Mouse (Mus musculus) intestine, postnatal 0 days (tissue): ENCODE measurements around the gene Usp7. TPM values are rescaled to one million over a fixed set of nuclear protein-coding genes. Genes with fewer than 3 reads are reported as not detected.

ENCODE experiments used
- ATAC-seq: fragments of 200-750 bp; cut with Nextera tagmentation; 2 replicates; pipeline ENCODE4 v1.8.0; 2017; ENCODE audit warnings: mild to moderate bottlenecking, moderate TSS enrichment, moderate library complexity
- H3K27ac ChIP-seq: fragments of 300-500 bp; sonication (generic); 2 replicates; pipeline ENCODE4 v1.5.1; 2014; ENCODE audit warnings: mild to moderate bottlenecking, low read depth, low read length, moderate library complexity
- H3K27me3 ChIP-seq: fragments of 300-500 bp; sonication (generic); replicated peaks from 2 replicates; pipeline ENCODE4 v1.6.1; 2014; ENCODE audit warnings: low read length, mixed read lengths; ENCODE audit not compliant: control insufficient read depth, insufficient read depth
- H3K36me3 ChIP-seq: fragments of 300-500 bp; sonication (generic); 2 replicates; pipeline ENCODE4 v1.6.1; 2014; ENCODE audit warnings: mild to moderate bottlenecking, moderate library complexity; ENCODE audit not compliant: control insufficient read depth, insufficient read depth
- H3K4me1 ChIP-seq: fragments of 300-500 bp; sonication (generic); replicated peaks from 2 replicates; pipeline ENCODE4 v1.6.1; 2014; ENCODE audit warnings: antibody characterized with exemption, low read length, mixed read lengths; ENCODE audit not compliant: control insufficient read depth, insufficient read depth
- H3K4me2 ChIP-seq: fragments of 300-500 bp; sonication (generic); replicated peaks from 2 replicates; pipeline ENCODE4 v1.6.1; 2014; ENCODE audit warnings: low read depth, mild to moderate bottlenecking, moderate library complexity
- H3K4me3 ChIP-seq: fragments of 300-500 bp; sonication (generic); 2 replicates; pipeline ENCODE4 v1.5.1; 2014; ENCODE audit warnings: low read depth, low read length
- H3K9ac ChIP-seq: fragments of 300-500 bp; sonication (generic); 2 replicates; pipeline ENCODE4 v1.6.1; 2014; ENCODE audit warnings: mild to moderate bottlenecking, low read depth, low read length
- H3K9me3 ChIP-seq: fragments of 300-500 bp; sonication (generic); 2 replicates; pipeline ENCODE4 v1.6.1; 2016; ENCODE audit warnings: mixed run types; ENCODE audit not compliant: control insufficient read depth
- CTCF ChIP-seq: sonication (generic); IDR thresholded peaks from 2 replicates; pipeline ENCODE4 v1.5.1; 2016; ENCODE audit warnings: low read depth, mild to moderate bottlenecking, control low read depth, antibody characterized with exemption, moderate library complexity
- WGBS: fragments of 180-500 bp; shearing (Covaris S2); extraction: QIAGEN DNeasy Blood & Tissue Kit; methylation state at CpG from one replicate; pipeline ENCODE4 v1.1.7; 2014; 5-methylcytosine and 5-hydroxymethylcytosine counted together
- polyA plus RNA-seq: library from polyadenylated mRNA; unstranded; fragments of >200 nt; fragmentation: Nextera tagmentation; extraction: Ambion mirVana; gene quantifications from 2 replicates; pipeline ENCODE4 v1.2.1, GENCODE M21; 2015

Usp7 gene
- polyA plus RNA-seq, 1 experiment from 2014 or later, result 16.3 TPM

GRCm38 (mm10) chr16:8668386-8668785 lies 123.7 kb downstream of the Usp7 start:
- no peak for TF ChIP-seq CTCF
- peaks cover 10% of the 10 kb centered on the region; the same call in 1 of the 2 replicates for H3K36me3 ChIP-seq
- H3K4me1 ChIP-seq, result peaks cover 13% of the 10 kb centered on the region
- no peak overlapping the region for H3K4me2 ChIP-seq
- no peaks in the 10 kb centered on the region for H3K9me3 ChIP-seq
- 69% methylated on average over 2 of the region's 2 CpGs for WGBS
- H3K27ac ChIP-seq, result no peak overlapping the region
- no peaks in the 10 kb centered on the region for H3K27me3 ChIP-seq
- no peak for ATAC-seq
- no peak overlapping the region for H3K9ac ChIP-seq
- H3K4me3 ChIP-seq, result no peak overlapping the region

- Histone ChIP-seq H3K9ac (no peak overlapping the region), H3K27me3 (no peaks in the 10 kb centered on the region), H3K4me1 (peaks cover 13% of the 10 kb centered on the region), H3K27ac (0 out of 2 replicates have a peak overlapping the region, but pooled peaks have one; percentile 7), H3K4me2 (0 out of 2 replicates have a peak overlapping the region, but pooled peaks have one; percentile 17), H3K9me3 (no peaks in the 10 kb centered on the region), H3K4me3 (no peak overlapping the region), H3K36me3 (peaks cover 15% of the 10 kb centered on the region; the same call in 1 of the 2 replicates)
- 48% methylated on average over 4 of the region's 4 CpGs for WGBS
- no peak for TF ChIP-seq CTCF
- no peak for ATAC-seq
Measured at GRCm38 (mm10) chr16:8667814-8668213, 124.3 kb downstream of the Usp7 start.

- WGBS, result 66% methylated on average over 7 of the region's 7 CpGs
- no peak for ATAC-seq
- Histone ChIP-seq H3K4me3 (no peak overlapping the region), H3K27ac (peak overlapping the region; percentile 12; the same call in 1 of the 2 replicates), H3K9ac (no peak overlapping the region), H3K4me1 (peaks cover 13% of the 10 kb centered on the region), H3K36me3 (peaks cover 21% of the 10 kb centered on the region), H3K27me3 (no peaks in the 10 kb centered on the region), H3K4me2 (0 out of 2 replicates have a peak overlapping the region, but pooled peaks have one; percentile 17), H3K9me3 (no peaks in the 10 kb centered on the region)
- TF ChIP-seq CTCF, result no peak
Measured at GRCm38 (mm10) chr16:8667261-8667660, 124.8 kb downstream of the Usp7 start.

- Histone ChIP-seq H3K27me3 (no peaks in the 10 kb centered on the region), H3K9ac (no peak overlapping the region), H3K36me3 (peaks cover 28% of the 10 kb centered on the region), H3K4me3 (no peak overlapping the region), H3K27ac (peak overlapping the region; percentile 30; the same call in 1 of the 2 replicates), H3K4me2 (no peak overlapping the region), H3K9me3 (no peaks in the 10 kb centered on the region), H3K4me1 (peaks cover 13% of the 10 kb centered on the region)
- TF ChIP-seq CTCF, result no peak
- 35% methylated on average over 2 of the region's 2 CpGs for WGBS
- ATAC-seq, result no peak
Measured at GRCm38 (mm10) chr16:8666452-8666851, 125.7 kb downstream of the Usp7 start.

GRCm38 (mm10) chr16:8665367-8665766 lies 126.7 kb downstream of the Usp7 start:
- H3K27ac ChIP-seq, result no peak overlapping the region
- WGBS, result 78% methylated on average over 5 of the region's 5 CpGs
- no peak for ATAC-seq
- H3K9ac ChIP-seq, result no peak overlapping the region
- H3K36me3 ChIP-seq, result peaks cover 31% of the 10 kb centered on the region
- no peak overlapping the region for H3K4me2 ChIP-seq
- H3K9me3 ChIP-seq, result no peaks in the 10 kb centered on the region
- H3K4me1 ChIP-seq, result peaks cover 11% of the 10 kb centered on the region; the same call in 1 of the 2 replicates
- H3K4me3 ChIP-seq, result no peak overlapping the region
- H3K27me3 ChIP-seq, result no peaks in the 10 kb centered on the region
- no peak for TF ChIP-seq CTCF

- no peak overlapping the region for H3K4me3 ChIP-seq
- H3K36me3 ChIP-seq, result peaks cover 38% of the 10 kb centered on the region
- no peak for ATAC-seq
- peaks cover 7% of the 10 kb centered on the region; the same call in 1 of the 2 replicates for H3K4me1 ChIP-seq
- no peak overlapping the region for H3K27ac ChIP-seq
- 84% methylated on average over 24 of the region's 24 CpGs for WGBS
- H3K9ac ChIP-seq, result no peak overlapping the region
- no peaks in the 10 kb centered on the region for H3K9me3 ChIP-seq
- no peak for TF ChIP-seq CTCF
- no peaks in the 10 kb centered on the region for H3K27me3 ChIP-seq
- no peak overlapping the region for H3K4me2 ChIP-seq
Measured at GRCm38 (mm10) chr16:8663606-8664539, 128.2 kb downstream of the Usp7 start.
